Mouse (Mus musculus): ENCODE data around the gene Zkscan8.
"Not testable (repeated sequence)": the region's sequence is repeated elsewhere in the genome, so short reads cannot be mapped to it uniquely, and the experiment has no call there.

Zkscan8 gene

DNA sequence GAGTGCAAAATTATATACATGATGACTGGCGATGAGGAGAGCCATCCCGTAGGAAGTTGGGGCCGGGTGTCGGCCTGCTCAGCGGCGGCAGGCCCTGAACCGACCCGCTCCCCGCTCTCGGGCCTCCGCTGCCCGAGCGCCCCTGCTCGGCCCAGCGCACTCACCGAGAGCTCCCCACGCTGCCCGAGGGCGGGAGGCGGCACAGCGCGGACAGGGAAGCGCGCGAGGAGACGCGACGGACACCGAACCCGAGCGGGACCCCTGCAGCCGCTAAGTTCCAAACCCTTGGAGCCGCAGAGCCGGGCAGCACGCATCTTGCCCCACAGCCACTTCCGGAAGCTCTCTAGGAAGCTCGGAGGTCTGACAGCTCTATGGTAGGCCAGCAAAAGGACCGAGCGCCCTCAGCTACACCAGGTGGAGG lies at the start of gene Zkscan8:
TSS of gene Zkscan8 (minus strand) at position 340 of the 421 bp plus-strand sequence.
- DNase-seq (ENCODE audit: low spot score): peak; percentile 85

- no peak for DNase-seq (ENCODE audit: low spot score)
Observed at GRCm38 (mm10) chr13:21559793-21560192, 28.9 kb upstream of the Zkscan8 start, which contains the start of gene Olfr1535. TSS of gene Olfr1535 (minus strand) at chr13:21559893.

- DNase-seq (ENCODE audit: low spot score): no peak
Observed at GRCm38 (mm10) chr13:21550416-21551110, 19.6 kb upstream of the Zkscan8 start.

- no peak for DNase-seq (ENCODE audit: low spot score)
Observed at GRCm38 (mm10) chr13:21549487-21549886, 18.6 kb upstream of the Zkscan8 start.

- DNase-seq (ENCODE audit: low spot score): no peak
Observed at GRCm38 (mm10) chr13:21542708-21543107, 11.8 kb upstream of the Zkscan8 start, which contains the start of gene Olfr1366. TSS of gene Olfr1366 (minus strand) at chr13:21542808.

DNA sequence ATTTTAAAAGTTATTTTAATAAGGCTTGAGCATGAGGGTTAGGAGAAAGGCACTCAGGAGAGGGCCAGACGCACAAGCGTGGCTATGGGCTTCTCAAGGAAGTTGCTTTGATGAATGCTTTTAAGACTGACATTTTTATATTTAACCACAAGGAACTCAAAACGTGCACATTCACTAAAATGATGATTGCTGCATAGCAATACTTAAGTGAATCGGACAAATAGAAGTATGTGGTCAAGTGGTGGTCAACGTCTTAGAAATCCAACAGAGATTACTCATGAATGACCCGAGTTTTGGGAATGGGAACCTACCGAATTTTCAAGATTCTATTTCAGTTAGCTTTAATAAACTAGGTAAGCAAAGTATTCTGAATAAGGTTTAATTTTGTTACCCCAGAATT lies 784 bp downstream of the Zkscan8 start:
- DNase-seq (ENCODE audit: low spot score): no peak

- peak; percentile 88 for DNase-seq (ENCODE audit: low spot score)
Observed at GRCm38 (mm10) chr13:21506221-21506649, 24.7 kb downstream of the Zkscan8 start.

DNA sequence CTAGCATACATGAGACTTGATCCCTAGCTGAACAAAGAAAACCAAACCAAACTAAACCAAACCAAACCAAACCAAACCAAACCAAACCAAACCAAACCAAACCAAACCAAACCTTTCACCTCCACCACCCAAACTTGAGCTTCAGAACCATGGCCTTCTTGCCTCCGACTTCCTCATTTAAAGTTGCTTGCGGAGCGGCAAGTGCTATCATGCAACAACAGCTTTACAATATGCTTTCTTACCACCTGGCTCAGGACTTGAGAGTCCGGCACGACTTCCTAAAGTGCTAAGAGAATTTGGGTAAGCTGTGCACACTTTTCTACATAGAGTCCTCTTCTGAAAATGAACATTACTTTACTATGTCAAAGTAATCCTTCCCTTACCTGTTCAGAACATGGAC lies 28.6 kb downstream of the Zkscan8 start:
- no peak for DNase-seq (ENCODE audit: low spot score)

DNA sequence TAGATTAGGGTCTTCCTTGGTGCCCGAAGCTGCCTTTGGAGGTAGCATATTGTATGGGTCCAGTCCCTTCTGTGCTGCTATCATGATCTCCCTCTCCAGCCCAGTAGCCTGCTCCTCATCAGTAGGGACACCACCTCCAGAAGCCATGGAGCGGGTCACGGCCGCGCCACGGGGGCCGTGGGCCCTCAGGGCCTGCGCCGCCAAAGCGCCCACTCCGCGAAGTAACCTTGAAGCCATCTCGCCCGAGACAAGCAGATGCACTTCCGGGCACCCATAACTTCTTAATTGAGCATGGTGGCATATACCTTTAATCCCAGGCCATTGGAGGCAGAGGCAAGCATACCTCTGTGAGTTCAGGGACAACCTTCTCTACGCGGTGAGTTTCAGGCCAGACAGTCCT lies 29.7 kb downstream of the Zkscan8 start, which contains the start of gene Gm11273:
TSS of gene Gm11273 (minus strand) at position 237 of the 400 bp plus-strand sequence.
- DNase-seq (ENCODE audit: low spot score): not testable (repeated sequence)

GRCm38 (mm10) chr13:21495080-21495479 lies 35.8 kb downstream of the Zkscan8 start, which contains the start of gene AK157302:
TSS of gene AK157302 (plus strand) at chr13:21495223.
- DNase-seq (ENCODE audit: low spot score): no peak

DNA sequence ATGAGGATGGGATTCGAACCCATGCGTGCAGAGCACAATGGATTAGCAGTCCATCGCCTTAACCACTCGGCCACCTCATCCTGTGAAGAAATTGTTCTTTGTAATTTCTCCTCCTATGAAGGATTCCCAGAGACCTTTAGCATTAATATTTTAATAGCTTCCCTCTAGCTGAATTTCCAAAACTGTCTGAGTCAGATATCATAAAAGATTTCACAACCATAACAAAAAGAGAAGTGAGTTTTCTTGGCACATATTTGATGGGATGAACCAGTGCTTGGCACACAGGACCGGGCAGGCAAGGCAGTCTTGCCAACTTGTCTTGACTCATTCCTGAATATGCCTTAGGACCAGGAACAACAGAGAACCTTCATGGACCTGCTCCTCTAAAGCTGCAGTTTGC lies 38.1 kb downstream of the Zkscan8 start:
- DNase-seq (ENCODE audit: low spot score): no peak

DNA sequence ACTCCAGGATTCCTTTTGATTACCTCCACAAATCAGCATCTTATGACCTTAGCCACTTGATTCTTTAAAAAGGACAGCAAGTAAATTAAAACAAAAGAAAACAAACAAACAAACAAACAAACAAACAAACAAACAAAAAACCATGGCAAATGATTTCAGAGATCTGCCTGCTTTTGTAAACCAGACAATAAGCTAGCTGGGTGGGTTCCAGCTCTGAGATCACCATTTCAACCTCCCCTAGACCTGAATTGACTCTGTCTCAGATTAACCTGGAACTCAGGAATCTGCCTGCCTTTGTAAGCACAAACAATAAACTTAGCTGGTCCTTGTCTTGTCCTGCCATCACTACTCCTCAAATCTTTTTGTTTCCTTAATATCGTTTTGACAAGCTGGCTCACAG lies 44.0 kb downstream of the Zkscan8 start:
- no peak for DNase-seq (ENCODE audit: low spot score)

- DNase-seq (ENCODE audit: low spot score): peak; percentile 79
Observed at GRCm38 (mm10) chr13:21478759-21479670, 51.9 kb downstream of the Zkscan8 start, which contains the start of the genes Zkscan4 and Gm10065. TSS of gene Zkscan4 (plus strand) at chr13:21478907. TSS of gene Gm10065 (minus strand) at chr13:21479441.

DNA sequence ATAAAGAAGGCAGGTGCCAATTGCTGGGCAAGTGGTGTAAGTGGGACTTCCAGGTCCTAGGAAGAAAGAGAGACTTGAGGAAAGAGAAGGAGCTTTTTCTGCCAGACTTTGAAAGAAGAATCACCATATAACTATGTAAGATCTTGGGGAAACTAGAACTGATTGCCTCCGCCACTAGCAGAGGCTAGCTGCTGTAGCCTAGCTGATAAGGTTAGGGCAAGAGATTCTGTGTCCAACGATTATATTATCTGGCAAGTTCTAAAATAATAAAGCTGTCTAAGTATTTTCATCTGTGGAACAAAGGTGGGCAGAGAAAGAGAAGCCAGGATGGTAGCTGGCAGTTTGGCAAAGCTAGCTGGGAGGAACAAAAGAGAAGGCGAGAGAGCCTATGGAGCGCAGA lies 58.5 kb downstream of the Zkscan8 start:
- no peak for DNase-seq (ENCODE audit: low spot score)

- DNase-seq (ENCODE audit: low spot score): no peak
Observed at GRCm38 (mm10) chr13:21469097-21469496, 61.8 kb downstream of the Zkscan8 start.

GRCm38 (mm10) chr13:21468061-21469019 lies 62.6 kb downstream of the Zkscan8 start, which contains the start of gene Nkapl:
TSS of gene Nkapl (minus strand) at chr13:21468509.
- no peak for DNase-seq (ENCODE audit: low spot score)

DNA sequence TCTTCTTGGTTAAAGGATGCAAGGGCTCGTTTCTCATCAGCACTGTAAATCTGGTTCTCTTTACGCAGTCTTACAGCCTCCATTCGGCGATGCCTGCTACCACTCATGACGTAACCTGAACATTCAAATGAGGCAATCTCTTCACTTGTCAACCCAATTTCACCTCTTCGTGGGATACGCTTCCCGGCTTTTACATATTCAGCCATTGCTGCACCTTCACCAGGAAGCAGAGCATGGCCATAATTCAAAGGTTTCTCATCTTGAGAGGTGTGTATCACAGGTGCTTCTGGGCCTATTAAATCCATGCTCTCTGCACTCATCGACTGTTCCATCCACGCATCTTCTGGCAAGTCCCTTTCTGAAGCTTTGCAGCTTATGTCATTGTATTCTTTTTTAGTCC lies 63.6 kb downstream of the Zkscan8 start:
- DNase-seq (ENCODE audit: low spot score): no peak
